In the genomic region with DNA sequence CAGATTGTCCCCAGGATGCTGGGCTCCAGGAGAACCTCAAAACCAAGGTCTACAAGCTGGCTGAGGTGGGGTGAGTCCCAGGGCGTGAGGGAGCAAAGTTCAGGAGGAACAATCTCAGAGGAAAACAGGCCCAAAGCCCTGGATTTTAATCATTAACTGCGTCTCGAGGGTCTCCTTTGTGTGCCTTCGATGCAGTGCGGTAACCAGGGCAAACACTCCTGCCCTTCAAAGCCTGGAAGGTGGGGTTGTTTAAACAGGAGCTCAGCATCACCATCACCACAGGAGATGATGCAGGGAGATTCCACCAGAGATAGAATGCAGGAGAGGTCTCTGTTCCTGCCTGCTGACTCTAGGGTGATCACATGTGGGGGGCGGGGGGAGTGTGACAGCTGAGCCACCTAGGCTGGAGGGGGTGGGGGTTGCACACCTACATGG, we compare ENCODE assay signal across 12 mouse cellular contexts. TPM values are rescaled to one million over a fixed set of nuclear protein-coding genes. Genes with fewer than 3 reads are reported as not detected.
DNase-seq lines count a peak whose midpoint lies in the region; ATAC-seq lines count a peak whose summit lies in the region.
"Had no signal": no experiment of that assay in that cellular context is flagged by ENCODE, and none has a peak within 500 bp of the region (broad histone marks: within the 10 kb centered on the region; RNA-seq: fewer than 3 reads in every experiment).

No protein-coding gene starts in this region.

- no peak for ATAC-seq in midbrain, embryonic 11.5 days (ENCODE audit: low FRiP score)
- no peak for ATAC-seq in midbrain, embryonic 15.5 days (replicated peaks)
- ATAC-seq in intestine, embryonic 16.5 days, result peak; percentile 83
- ATAC-seq in stomach, embryonic 16.5 days (ENCODE audit: insufficient read depth, low FRiP score), result peak; percentile 81

- H3K4me1 ChIP-seq in midbrain, embryonic 11.5 days (ENCODE audit: control insufficient read depth, insufficient read depth, low read length), result peaks cover 52% of the 10 kb centered on the region
- H3K4me1 ChIP-seq in midbrain, embryonic 15.5 days, result 0 out of 2 replicates have a peak, but pooled peaks cover 3% of the 10 kb centered on the region
- H3K4me1 ChIP-seq in intestine, embryonic 16.5 days (ENCODE audit: control insufficient read depth, insufficient read depth, low read length), result peaks cover 54% of the 10 kb centered on the region
- H3K4me1 ChIP-seq in stomach, embryonic 16.5 days (ENCODE audit: control insufficient read depth, insufficient read depth, low read length), result peaks cover 9% of the 10 kb centered on the region

- H3K27me3 ChIP-seq in midbrain, embryonic 11.5 days (ENCODE audit: control insufficient read depth, insufficient read depth, low read length), result no peaks in the 10 kb centered on the region
- H3K27me3 ChIP-seq in midbrain, embryonic 15.5 days (replicated peaks), result peaks cover 4% of the 10 kb centered on the region; the same call in 1 of the 2 replicates
- H3K27me3 ChIP-seq in intestine, embryonic 16.5 days (replicated peaks; ENCODE audit: control insufficient read depth, insufficient read depth, low read length), result no peaks in the 10 kb centered on the region
- H3K27me3 ChIP-seq in stomach, embryonic 16.5 days (ENCODE audit: control insufficient read depth, insufficient read depth, low read length), result no peaks in the 10 kb centered on the region
- H3K27me3 ChIP-seq: hindbrain, embryonic 15.5 days had no signal

- no peak overlapping the region for H3K4me3 ChIP-seq in midbrain, embryonic 11.5 days (ENCODE audit: low read depth, low read length)
- H3K4me3 ChIP-seq in midbrain, embryonic 15.5 days, result no peak overlapping the region
- peak overlapping the region; percentile 1; the same call in 1 of the 2 replicates for H3K4me3 ChIP-seq in intestine, embryonic 16.5 days (ENCODE audit: low read length)
- H3K4me3 ChIP-seq in stomach, embryonic 16.5 days (replicated peaks; ENCODE audit: low read length), result no peak overlapping the region
- H3K4me3 ChIP-seq: hindbrain, embryonic 15.5 days had no signal

- no peak for DNase-seq in midbrain, embryonic 11.5 days (ENCODE audit: low spot score, missing footprints)
- peak; percentile 64 to 65 for DNase-seq in kidney, postnatal 36 days
- DNase-seq in right cerebral cortex, adult 2 months (ENCODE audit: low spot score in 2 of 2), result no peak
- DNase-seq in layer of hippocampus, adult 11-12 months (ENCODE audit: low spot score), result no peak
- DNase-seq in right cerebral cortex, adult 18-20 months, result no peak
- DNase-seq: cerebellum, adult 9-11 months; gastrocnemius, postnatal 10 days had no signal

- H3K4me2 ChIP-seq in midbrain, embryonic 11.5 days, result no peak overlapping the region
- H3K4me2 ChIP-seq in midbrain, embryonic 15.5 days, result no peak overlapping the region
- H3K4me2 ChIP-seq in intestine, embryonic 16.5 days (ENCODE audit: low read depth, low read length), result peak overlapping the region; percentile 48
- peak overlapping the region; percentile 31 for H3K4me2 ChIP-seq in stomach, embryonic 16.5 days (ENCODE audit: low read depth, low read length)
- H3K4me2 ChIP-seq: hindbrain, embryonic 15.5 days had no signal

- H3K27ac ChIP-seq in midbrain, embryonic 11.5 days (ENCODE audit: low read depth, low read length), result no peak overlapping the region
- no peak overlapping the region for H3K27ac ChIP-seq in midbrain, embryonic 15.5 days
- H3K27ac ChIP-seq in intestine, embryonic 16.5 days (ENCODE audit: low read length), result peak overlapping the region; percentile 97
- peak overlapping the region; percentile 91 for H3K27ac ChIP-seq in stomach, embryonic 16.5 days (ENCODE audit: low read length)
- H3K27ac ChIP-seq: hindbrain, embryonic 15.5 days; macrophage had no signal

- no peaks in the 10 kb centered on the region for H3K9me3 ChIP-seq in midbrain, embryonic 11.5 days (ENCODE audit: control insufficient read depth, low read length)
- no peaks in the 10 kb centered on the region for H3K9me3 ChIP-seq in midbrain, embryonic 15.5 days
- no peaks in the 10 kb centered on the region for H3K9me3 ChIP-seq in intestine, embryonic 16.5 days (ENCODE audit: control insufficient read depth, low read length)
- no peaks in the 10 kb centered on the region for H3K9me3 ChIP-seq in stomach, embryonic 16.5 days (replicated peaks; ENCODE audit: control insufficient read depth, low read length)
- H3K9me3 ChIP-seq: hindbrain, embryonic 15.5 days had no signal

- H3K9ac ChIP-seq in midbrain, embryonic 11.5 days (ENCODE audit: low read length), result peak overlapping the region; percentile 18; the same call in 1 of the 2 replicates
- H3K9ac ChIP-seq in midbrain, embryonic 15.5 days, result no peak overlapping the region
- H3K9ac ChIP-seq in intestine, embryonic 16.5 days (ENCODE audit: low read depth, low read length), result peak overlapping the region; percentile 60
- 0 out of 2 replicates have a peak overlapping the region, but pooled peaks have one; percentile 22 for H3K9ac ChIP-seq in stomach, embryonic 16.5 days (ENCODE audit: low read length)
- H3K9ac ChIP-seq: hindbrain, embryonic 15.5 days had no signal

- H3K36me3 ChIP-seq in midbrain, embryonic 11.5 days (ENCODE audit: control insufficient read depth, insufficient read depth, low read length), result no peaks in the 10 kb centered on the region
- no peaks in the 10 kb centered on the region for H3K36me3 ChIP-seq in midbrain, embryonic 15.5 days (replicated peaks)
- H3K36me3 ChIP-seq in intestine, embryonic 16.5 days (ENCODE audit: control insufficient read depth, insufficient read depth, low read length), result no peaks in the 10 kb centered on the region
- no peaks in the 10 kb centered on the region for H3K36me3 ChIP-seq in stomach, embryonic 16.5 days (ENCODE audit: control insufficient read depth, insufficient read depth, low read length)
- H3K36me3 ChIP-seq: hindbrain, embryonic 15.5 days had no signal

- 13% methylated on average over 6 of the region's 6 CpGs for WGBS in midbrain, embryonic 11.5 days
- 35% methylated on average over 6 of the region's 6 CpGs for WGBS in midbrain, embryonic 15.5 days
- 30% methylated on average over 6 of the region's 6 CpGs for WGBS in intestine, embryonic 16.5 days
- WGBS in stomach, embryonic 16.5 days, result 54% methylated on average over 6 of the region's 6 CpGs

RNA-seq across cellular contexts. Expression of gene Trim71, which starts 16.5 kb away (rescaled TPM):
- polyA plus RNA-seq in midbrain, embryonic 11.5 days (2014; fragmentation: Nextera tagmentation; extraction: Ambion mirVana), result 1.6 and 2.2 TPM in 2 replicates
- polyA plus RNA-seq in midbrain, embryonic 15.5 days (2015; fragmentation: Nextera tagmentation; extraction: Ambion mirVana), result 0.15 and 0.17 TPM in 2 replicates
- polyA plus RNA-seq in intestine, embryonic 16.5 days (2015; fragmentation: Nextera tagmentation; extraction: Ambion mirVana), result 3.8 and 4.0 TPM in 2 replicates
- 0.96 and 0.98 TPM in 2 replicates for polyA plus RNA-seq in stomach, embryonic 16.5 days (2015; fragmentation: Nextera tagmentation; extraction: Ambion mirVana)
- polyA plus RNA-seq: macrophage had no signal

RNA-seq across cellular contexts. Expression of gene C130032M10Rik, which starts 32.2 kb away (rescaled TPM):
- polyA plus RNA-seq in midbrain, embryonic 11.5 days (2014; fragmentation: Nextera tagmentation; extraction: Ambion mirVana), result not detected in 2 replicates
- polyA plus RNA-seq in midbrain, embryonic 15.5 days (2015; fragmentation: Nextera tagmentation; extraction: Ambion mirVana), result not detected in 2 replicates
- polyA plus RNA-seq in intestine, embryonic 16.5 days (2015; fragmentation: Nextera tagmentation; extraction: Ambion mirVana), result 0.32 TPM in 1 of 2 replicates, not detected in the other
- polyA plus RNA-seq in stomach, embryonic 16.5 days (2015; fragmentation: Nextera tagmentation; extraction: Ambion mirVana), result 0.19 TPM in 1 of 2 replicates, not detected in the other
- polyA plus RNA-seq: hindbrain, embryonic 15.5 days; macrophage had no signal

RNA-seq across cellular contexts. Expression of gene Ccr4, which starts 42.9 kb away (rescaled TPM):
- polyA plus RNA-seq in midbrain, embryonic 11.5 days (2014; fragmentation: Nextera tagmentation; extraction: Ambion mirVana), result not detected in 2 replicates
- not detected in 2 replicates for polyA plus RNA-seq in midbrain, embryonic 15.5 days (2015; fragmentation: Nextera tagmentation; extraction: Ambion mirVana)
- polyA plus RNA-seq in intestine, embryonic 16.5 days (2015; fragmentation: Nextera tagmentation; extraction: Ambion mirVana), result 1.9 and 2.5 TPM in 2 replicates
- 0.04 TPM in 1 of 2 replicates, not detected in the other for polyA plus RNA-seq in stomach, embryonic 16.5 days (2015; fragmentation: Nextera tagmentation; extraction: Ambion mirVana)
- polyA plus RNA-seq: hindbrain, embryonic 15.5 days; macrophage had no signal

Comparison
In these comparisons a context has a peak if more than half of its experiments do, and no peak if none do; other contexts are left out.
1. ATAC-seq: peak in intestine, embryonic 16.5 days (single experiment) and stomach, embryonic 16.5 days (single experiment); none in midbrain, embryonic 11.5 days (single experiment) and midbrain, embryonic 15.5 days (single experiment).
2. DNase-seq: peak in kidney, postnatal 36 days (2 of 2); none in midbrain, embryonic 11.5 days (single experiment), right cerebral cortex, adult 2 months (0 of 2), layer of hippocampus, adult 11-12 months (single experiment) and right cerebral cortex, adult 18-20 months (single experiment).
3. H3K27ac ChIP-seq: peak in intestine, embryonic 16.5 days (single experiment) and stomach, embryonic 16.5 days (single experiment); none in midbrain, embryonic 11.5 days (single experiment) and midbrain, embryonic 15.5 days (single experiment).
4. H3K4me2 ChIP-seq: peak in intestine, embryonic 16.5 days (single experiment) and stomach, embryonic 16.5 days (single experiment); none in midbrain, embryonic 11.5 days (single experiment) and midbrain, embryonic 15.5 days (single experiment).